Mouse (Mus musculus) heart, embryonic 12.5 days (tissue): ENCODE data around the gene Spert. TPM values are rescaled to one million over a fixed set of nuclear protein-coding genes. Genes with fewer than 3 reads are reported as not detected.
A peak's percentile ranks its signal among the peaks of the same experiment; 100 is the strongest.

Experiments
- ATAC-seq: fragments of 200-750 bp; cut with Nextera tagmentation; 2 replicates; pipeline ENCODE4 v1.8.0; 2017; ENCODE audit warnings: moderate TSS enrichment, moderate library complexity; ENCODE audit not compliant: insufficient number of reproducible peaks, low FRiP score
- H3K27ac ChIP-seq: fragments of 300-500 bp; sonication (generic); 2 replicates; pipeline ENCODE4 v1.5.1; 2016; ENCODE audit warnings: mild to moderate bottlenecking, moderate library complexity; ENCODE audit not compliant: poor library complexity, severe bottlenecking
- H3K27me3 ChIP-seq: fragments of 300-500 bp; sonication (generic); replicated peaks from 2 replicates; pipeline ENCODE4 v1.6.1; 2016; ENCODE audit warnings: mild to moderate bottlenecking, moderate library complexity
- H3K36me3 ChIP-seq: fragments of 300-500 bp; sonication (generic); 2 replicates; pipeline ENCODE4 v1.6.1; 2016; ENCODE audit warnings: mild to moderate bottlenecking, moderate library complexity
- H3K4me1 ChIP-seq: fragments of 300-500 bp; sonication (generic); replicated peaks from 2 replicates; pipeline ENCODE4 v1.6.1; 2016; ENCODE audit warnings: mild to moderate bottlenecking
- H3K4me2 ChIP-seq: fragments of 300-500 bp; sonication (generic); 2 replicates; pipeline ENCODE4 v1.6.1; 2016; ENCODE audit warnings: mild to moderate bottlenecking, moderate library complexity
- H3K4me3 ChIP-seq: fragments of 300-500 bp; sonication (generic); 2 replicates; pipeline ENCODE4 v1.5.1; 2016; ENCODE audit warnings: mild to moderate bottlenecking
- H3K9ac ChIP-seq: fragments of 300-500 bp; sonication (generic); 2 replicates; pipeline ENCODE4 v1.6.1; 2016; ENCODE audit warnings: mild to moderate bottlenecking, moderate library complexity
- H3K9me3 ChIP-seq: fragments of 300-500 bp; sonication (generic); replicated peaks from 2 replicates; pipeline ENCODE4 v1.6.1; 2016; ENCODE audit warnings: mild to moderate bottlenecking, moderate library complexity
- WGBS: fragments of 180-500 bp; shearing (Covaris S2); methylation state at CpG from one replicate; pipeline ENCODE4 v1.1.7; 2016; 5-methylcytosine and 5-hydroxymethylcytosine counted together
- polyA plus RNA-seq: library from polyadenylated mRNA; unstranded; fragments of >200 nt; fragmentation: Nextera tagmentation; extraction: Ambion mirVana; gene quantifications from 2 replicates; pipeline ENCODE4 v1.2.1, GENCODE M21; 2016

The Spert gene
- polyA plus RNA-seq, 1 experiment from 2014 or later, result not detected

- Histone ChIP-seq H3K27ac (no peak overlapping the region), H3K9me3 (no peaks in the 10 kb centered on the region; the same call in 1 of the 2 replicates), H3K4me2 (no peak overlapping the region), H3K36me3 (no peaks in the 10 kb centered on the region), H3K4me3 (no peak overlapping the region), H3K4me1 (no peaks in the 10 kb centered on the region), H3K9ac (no peak overlapping the region), H3K27me3 (no peaks in the 10 kb centered on the region)
- no peak for ATAC-seq
- 64% methylated on average over 6 of the region's 6 CpGs for WGBS
Observed at GRCm38 (mm10) chr14:75579010-75579409, 13.9 kb downstream of the Spert start.

- no peak for ATAC-seq
- Histone ChIP-seq H3K9ac (no peak overlapping the region), H3K27me3 (0 out of 2 replicates have a peak, but pooled peaks cover 10% of the 10 kb centered on the region), H3K36me3 (no peaks in the 10 kb centered on the region), H3K4me3 (no peak overlapping the region), H3K4me1 (peaks cover 14% of the 10 kb centered on the region), H3K27ac (no peak overlapping the region), H3K9me3 (no peaks in the 10 kb centered on the region), H3K4me2 (no peak overlapping the region)
- 83% methylated on average over 3 of the region's 3 CpGs for WGBS
Observed at GRCm38 (mm10) chr14:75566303-75566702, 26.6 kb downstream of the Spert start.

- peak; percentile 73; the same call in 1 of the 2 replicates for ATAC-seq
- Histone ChIP-seq H3K27me3 (peaks cover 14% of the 10 kb centered on the region; the same call in 1 of the 2 replicates), H3K4me3 (no peak overlapping the region), H3K4me2 (no peak overlapping the region), H3K4me1 (peaks cover 14% of the 10 kb centered on the region), H3K9ac (no peak overlapping the region), H3K27ac (no peak overlapping the region), H3K9me3 (no peaks in the 10 kb centered on the region), H3K36me3 (no peaks in the 10 kb centered on the region)
- WGBS, result 57% methylated on average over 14 of the region's 14 CpGs
Observed at GRCm38 (mm10) chr14:75565534-75566140, 27.3 kb downstream of the Spert start.

GRCm38 (mm10) chr14:75561577-75562331 lies 31.2 kb downstream of the Spert start:
- Histone ChIP-seq H3K9ac (no peak overlapping the region), H3K9me3 (no peaks in the 10 kb centered on the region), H3K27ac (no peak overlapping the region), H3K4me3 (no peak overlapping the region), H3K36me3 (no peaks in the 10 kb centered on the region), H3K4me2 (no peak overlapping the region), H3K4me1 (peaks cover 14% of the 10 kb centered on the region), H3K27me3 (peaks cover 13% of the 10 kb centered on the region; the same call in 1 of the 2 replicates)
- 44% methylated on average over 9 of the region's 9 CpGs for WGBS
- ATAC-seq, result no peak

GRCm38 (mm10) chr14:75541731-75542130 lies 51.2 kb downstream of the Spert start:
- Histone ChIP-seq H3K27ac (no peak overlapping the region), H3K4me3 (no peak overlapping the region), H3K4me1 (peaks cover 13% of the 10 kb centered on the region), H3K27me3 (no peaks in the 10 kb centered on the region), H3K36me3 (no peaks in the 10 kb centered on the region), H3K4me2 (no peak overlapping the region), H3K9ac (no peak overlapping the region), H3K9me3 (no peaks in the 10 kb centered on the region)
- 43% methylated on average over 8 of the region's 8 CpGs for WGBS
- no peak for ATAC-seq

- H3K4me3 ChIP-seq, result no peak overlapping the region
- no peak overlapping the region for H3K9ac ChIP-seq
- H3K4me2 ChIP-seq, result no peak overlapping the region
- no peaks in the 10 kb centered on the region for H3K36me3 ChIP-seq
- ATAC-seq, result no peak
- no peaks in the 10 kb centered on the region for H3K27me3 ChIP-seq
- H3K4me1 ChIP-seq, result peaks cover 20% of the 10 kb centered on the region
- WGBS, result 21% methylated on average over 5 of the region's 5 CpGs
- H3K27ac ChIP-seq, result no peak overlapping the region
- no peaks in the 10 kb centered on the region for H3K9me3 ChIP-seq
Observed at GRCm38 (mm10) chr14:75540996-75541350, 51.9 kb downstream of the Spert start.

- Histone ChIP-seq H3K36me3 (no peaks in the 10 kb centered on the region), H3K27me3 (no peaks in the 10 kb centered on the region), H3K4me1 (peaks cover 21% of the 10 kb centered on the region), H3K9me3 (no peaks in the 10 kb centered on the region), H3K27ac (no peak overlapping the region), H3K4me3 (no peak overlapping the region), H3K4me2 (no peak overlapping the region), H3K9ac (no peak overlapping the region)
- ATAC-seq, result no peak
- 70% methylated on average over 17 of the region's 17 CpGs for WGBS
Observed at GRCm38 (mm10) chr14:75540216-75540995, 52.5 kb downstream of the Spert start.

- no peak for ATAC-seq
- Histone ChIP-seq H3K27me3 (no peaks in the 10 kb centered on the region), H3K9ac (no peak overlapping the region), H3K4me2 (no peak overlapping the region), H3K4me3 (no peak overlapping the region), H3K9me3 (no peaks in the 10 kb centered on the region), H3K36me3 (no peaks in the 10 kb centered on the region), H3K27ac (no peak overlapping the region), H3K4me1 (peaks cover 21% of the 10 kb centered on the region)
- WGBS, result 19% methylated on average over 2 of the region's 2 CpGs
Observed at GRCm38 (mm10) chr14:75539205-75539604, 53.7 kb downstream of the Spert start.

Other genes starting within 250 kb of the Spert start
- gene Siah3, start 137.1 kb downstream of the Spert start, polyA plus RNA-seq, result 0.05 TPM in 1 of 2 replicates, not detected in the other
- not detected in 2 replicates for gene Erich6b, start 49.1 kb upstream of the Spert start, polyA plus RNA-seq
- gene Cog3, start 161.4 kb upstream of the Spert start, polyA plus RNA-seq, result 18.0 TPM in 2 replicates
- gene Slc25a30, start 193.9 kb upstream of the Spert start, polyA plus RNA-seq, result 5.5 and 6.0 TPM in 2 replicates